In genomic region chr2:66799676-66800249, GRCm38 (mm10) we compare ENCODE assay signal across 7 mouse cellular contexts. TPM values are rescaled to one million over a fixed set of nuclear protein-coding genes. Genes with fewer than 3 reads are reported as not detected.
DNase-seq lines count a peak whose midpoint lies in the region.

No protein-coding gene starts in this region.

- DNase-seq in kidney, postnatal 14 days = peak; percentile 12
- no peak for DNase-seq in kidney, adult 11 months
- peak; percentile 51 for DNase-seq in MN1 (ENCODE audit: low spot score)
- peak; percentile 5 for DNase-seq in cerebellum, adult 11 months
- DNase-seq in left cerebral cortex, postnatal 25 days (ENCODE audit: low spot score in 2 of 2) = peak; percentile 28 to 50
- DNase-seq in spleen, postnatal 36 days (ENCODE audit: low spot score in 2 of 2) = no peak
- DNase-seq in urinary bladder, adult 18-20 months (ENCODE audit: low spot score in 2 of 2) = no peak

- intact Hi-C loops in left cerebral cortex, postnatal 25 days (cut with DNase I) = loop anchor here (2.0 kb wide), 2 partner anchors 325 to 543 kb away; partner anchors contain the start of gene Ttc21b

RNA-seq across cellular contexts. Expression of gene Scn7a, which starts 15.0 kb away (rescaled TPM):
- 1 to 10 TPM; 2.4 TPM for total RNA-seq in left cerebral cortex, postnatal 25 days (2021)

Comparison
In these comparisons a context has a peak if more than half of its experiments do, and no peak if none do; other contexts are left out.
1. DNase-seq: peak in kidney, postnatal 14 days (single experiment), MN1 (single experiment), cerebellum, adult 11 months (single experiment) and left cerebral cortex, postnatal 25 days (2 of 2); none in kidney, adult 11 months (single experiment), spleen, postnatal 36 days (0 of 2) and urinary bladder, adult 18-20 months (0 of 2).